Mouse (Mus musculus) liver, embryonic 11.5 days (tissue): ENCODE results near the gene Iffo1. TPM values are rescaled to one million over a fixed set of nuclear protein-coding genes. Genes with fewer than 3 reads are reported as not detected.

Source experiments
- ATAC-seq: fragments of 200-750 bp; cut with Nextera tagmentation; replicated peaks from 2 replicates; pipeline ENCODE4 v1.8.0; 2017; ENCODE audit warnings: moderate number of reproducible peaks, mild to moderate bottlenecking, moderate TSS enrichment, moderate library complexity; ENCODE audit not compliant: low FRiP score
- DNase-seq: peaks from one replicate; pipeline ENCODE4 v3.0.0-alpha.2; 2017; ENCODE audit warnings: low spot score
- H3K27ac ChIP-seq: fragments of 300-500 bp; sonication (generic); 2 replicates; pipeline ENCODE4 v1.5.1; 2014; ENCODE audit warnings: mild to moderate bottlenecking, low read depth, low read length, control low read depth
- H3K27me3 ChIP-seq: fragments of 300-500 bp; sonication (generic); replicated peaks from 2 replicates; pipeline ENCODE4 v1.6.1; 2014; ENCODE audit warnings: low read length, mixed read lengths; ENCODE audit not compliant: control insufficient read depth, insufficient read depth
- H3K36me3 ChIP-seq: fragments of 300-500 bp; sonication (generic); 2 replicates; pipeline ENCODE4 v1.6.1; 2014; ENCODE audit warnings: mild to moderate bottlenecking, low read length, moderate library complexity, mixed read lengths; ENCODE audit not compliant: control insufficient read depth, insufficient read depth
- H3K4me1 ChIP-seq: fragments of 300-500 bp; sonication (generic); replicated peaks from 2 replicates; pipeline ENCODE4 v1.6.1; 2014; ENCODE audit warnings: low read length, mixed read lengths; ENCODE audit not compliant: control insufficient read depth, insufficient read depth
- H3K4me2 ChIP-seq: fragments of 300-500 bp; sonication (generic); 2 replicates; pipeline ENCODE4 v1.6.1; 2014; ENCODE audit warnings: mild to moderate bottlenecking, control low read depth, moderate library complexity
- H3K4me3 ChIP-seq: fragments of 300-500 bp; sonication (generic); 2 replicates; pipeline ENCODE4 v1.5.1; 2014; ENCODE audit warnings: low read depth, low read length, control low read depth
- H3K9ac ChIP-seq: fragments of 300-500 bp; sonication (generic); 2 replicates; pipeline ENCODE4 v1.6.1; 2014; ENCODE audit warnings: low read depth, low read length, control low read depth
- H3K9me3 ChIP-seq: fragments of 300-500 bp; sonication (generic); 2 replicates; pipeline ENCODE4 v1.6.1; 2016; ENCODE audit warnings: low read length, inconsistent platforms, mixed read lengths; ENCODE audit not compliant: control insufficient read depth
- WGBS: fragments of 180-500 bp; shearing (Covaris S2); extraction: QIAGEN DNeasy Blood & Tissue Kit; methylation state at CpG from one replicate; pipeline ENCODE4 v1.1.7; 2014; 5-methylcytosine and 5-hydroxymethylcytosine counted together
- microRNA-seq: library from miRNA; unstranded; fragments of <30 nt; microRNA quantifications from one replicate; pipeline ENCODE4, GENCODE M21; 2017; ENCODE audit warnings: borderline number of aligned reads
- polyA plus RNA-seq: library from polyadenylated mRNA; unstranded; fragments of >200 nt; fragmentation: Nextera tagmentation; extraction: Ambion mirVana; gene quantifications from 2 replicates; pipeline ENCODE4 v1.2.1, GENCODE M21; 2014

The Iffo1 gene
- polyA plus RNA-seq, 1 experiment from 2014 or later, result 9.9 TPM

DNA sequence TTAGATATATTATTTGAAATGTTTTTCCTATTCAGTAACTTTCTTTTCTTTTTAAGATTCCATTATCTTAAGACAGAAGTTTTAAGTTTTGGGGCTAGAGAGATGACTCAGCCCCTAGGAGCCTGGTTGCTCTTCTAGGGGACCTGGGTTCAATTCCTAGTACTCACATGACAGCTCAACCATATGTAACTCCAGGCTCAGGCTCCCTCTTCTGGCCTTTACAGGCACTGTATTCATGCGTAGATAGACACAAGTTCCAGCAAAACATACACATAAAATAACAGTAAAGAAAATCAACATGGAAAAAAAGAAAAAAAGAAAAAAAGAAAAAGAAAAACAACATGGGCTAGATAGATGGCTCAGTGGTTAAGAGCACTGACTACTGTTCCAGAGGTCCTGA lies 65.4 kb downstream of the Iffo1 start:
- H3K4me2 ChIP-seq, result no peak overlapping the region
- H3K36me3 ChIP-seq, result no peaks in the 10 kb centered on the region
- no peaks in the 10 kb centered on the region for H3K4me1 ChIP-seq
- no peak overlapping the region for H3K9ac ChIP-seq
- ATAC-seq, result no peak
- peaks cover 4% of the 10 kb centered on the region; the same call in 1 of the 2 replicates for H3K27me3 ChIP-seq
- 77% methylated on average over 1 of the region's 1 CpGs for WGBS
- no peak overlapping the region for H3K4me3 ChIP-seq
- H3K27ac ChIP-seq, result no peak overlapping the region
- H3K9me3 ChIP-seq, result no peaks in the 10 kb centered on the region
- DNase-seq, result no peak

Small RNA genes within 50 kb of the gene (microRNA-seq; reads per million reads assigned to microRNA genes)
- gene Mir3098 (2.5 reads per million), gene Mir7045 (not detected)

Other genes starting within 250 kb of the Iffo1 start
- 0.35 and 0.64 TPM in 2 replicates for gene Lag3, start 233.5 kb upstream of the Iffo1 start, polyA plus RNA-seq
- gene Ptms, start 225.1 kb upstream of the Iffo1 start, polyA plus RNA-seq, result 75.1 and 80.6 TPM in 2 replicates
- gene Mlf2, start 213.9 kb upstream of the Iffo1 start, polyA plus RNA-seq, result 257 and 264 TPM in 2 replicates
- 147 and 159 TPM in 2 replicates for gene Cops7a, start 179.7 kb upstream of the Iffo1 start, polyA plus RNA-seq
- gene Pianp, start 148.5 kb upstream of the Iffo1 start, polyA plus RNA-seq, result 0.30 and 0.40 TPM in 2 replicates
- gene Zfp384, start 136.1 kb upstream of the Iffo1 start, polyA plus RNA-seq, result 7.6 and 7.9 TPM in 2 replicates
- gene Ing4, start 105.5 kb upstream of the Iffo1 start, polyA plus RNA-seq, result 60.0 and 63.8 TPM in 2 replicates
- 6.0 and 7.4 TPM in 2 replicates for gene Acrbp, start 95.6 kb upstream of the Iffo1 start, polyA plus RNA-seq
- gene Lpar5, start 77.3 kb upstream of the Iffo1 start, polyA plus RNA-seq, result 2.6 and 3.2 TPM in 2 replicates
- 62.5 and 71.6 TPM in 2 replicates for gene Chd4, start 49.3 kb upstream of the Iffo1 start, polyA plus RNA-seq
- gene Nop2, start 13.3 kb upstream of the Iffo1 start, polyA plus RNA-seq, result 114 and 125 TPM in 2 replicates
- 2,450 and 2,526 TPM in 2 replicates for gene Gapdh, start 21.2 kb downstream of the Iffo1 start, polyA plus RNA-seq
- 150 and 158 TPM in 2 replicates for gene Ncapd2, start 46.5 kb downstream of the Iffo1 start, polyA plus RNA-seq
- gene Mrpl51, start 46.6 kb downstream of the Iffo1 start, polyA plus RNA-seq, result 287 and 311 TPM in 2 replicates
- gene Vamp1, start 70.3 kb downstream of the Iffo1 start, polyA plus RNA-seq, result 1.7 and 2.3 TPM in 2 replicates
- 4.0 TPM in 2 replicates for gene Tapbpl, start 86.6 kb downstream of the Iffo1 start, polyA plus RNA-seq
- gene Cd27, start 91.8 kb downstream of the Iffo1 start, polyA plus RNA-seq, result 2.7 and 3.2 TPM in 2 replicates
- 0.12 TPM in 1 of 2 replicates, not detected in the other for gene Tuba3a, start 140.8 kb downstream of the Iffo1 start, polyA plus RNA-seq
- gene Ltbr, start 168.6 kb downstream of the Iffo1 start, polyA plus RNA-seq, result 30.1 and 34.7 TPM in 2 replicates
- gene Scnn1a, start 175.4 kb downstream of the Iffo1 start, polyA plus RNA-seq, result 0.55 and 0.74 TPM in 2 replicates
- gene Tnfrsf1a, start 204.1 kb downstream of the Iffo1 start, polyA plus RNA-seq, result 37.0 and 38.0 TPM in 2 replicates
- gene Plekhg6, start 235.6 kb downstream of the Iffo1 start, polyA plus RNA-seq, result 0.30 and 0.35 TPM in 2 replicates